Mouse (Mus musculus): ENCODE data around the gene Mlph.

Gene Mlph

GRCm38 (mm10) chr1:90914948-90915569 lies at the start of gene Mlph:
Gene Mlph (plus strand): TSS chr1:90915085.
- DNase-seq (ENCODE audit: extremely low spot score, low read depth, low spot score), result no peak

GRCm38 (mm10) chr1:90866734-90867133 lies 48.2 kb upstream of the Mlph start:
- DNase-seq (ENCODE audit: extremely low spot score, low read depth, low spot score), result no peak

- no peak for DNase-seq (ENCODE audit: extremely low spot score, low read depth, low spot score)
Measured at GRCm38 (mm10) chr1:90870581-90870980, 44.3 kb upstream of the Mlph start.

- no peak for DNase-seq (ENCODE audit: extremely low spot score, low read depth, low spot score)
Measured at GRCm38 (mm10) chr1:90875371-90875770, 39.5 kb upstream of the Mlph start.

- no peak for DNase-seq (ENCODE audit: extremely low spot score, low read depth, low spot score)
Measured at GRCm38 (mm10) chr1:90875961-90876360, 38.9 kb upstream of the Mlph start.

GRCm38 (mm10) chr1:90876486-90877270 lies 38.2 kb upstream of the Mlph start:
- DNase-seq (ENCODE audit: extremely low spot score, low read depth, low spot score), result no peak

GRCm38 (mm10) chr1:90885771-90886460 lies 29.0 kb upstream of the Mlph start:
- no peak for DNase-seq (ENCODE audit: extremely low spot score, low read depth, low spot score)

GRCm38 (mm10) chr1:90894521-90894920 lies 20.4 kb upstream of the Mlph start:
- no peak for DNase-seq (ENCODE audit: extremely low spot score, low read depth, low spot score)

GRCm38 (mm10) chr1:90895004-90895403 lies 19.9 kb upstream of the Mlph start:
- DNase-seq (ENCODE audit: extremely low spot score, low read depth, low spot score), result no peak

GRCm38 (mm10) chr1:90896281-90896680 lies 18.6 kb upstream of the Mlph start:
- DNase-seq (ENCODE audit: extremely low spot score, low read depth, low spot score), result no peak

GRCm38 (mm10) chr1:90896741-90897361 lies 18.0 kb upstream of the Mlph start:
- DNase-seq (ENCODE audit: extremely low spot score, low read depth, low spot score), result no peak

- no peak for DNase-seq (ENCODE audit: extremely low spot score, low read depth, low spot score)
Measured at GRCm38 (mm10) chr1:90898012-90898411, 16.9 kb upstream of the Mlph start.

GRCm38 (mm10) chr1:90899816-90900215 lies 15.1 kb upstream of the Mlph start:
- DNase-seq (ENCODE audit: extremely low spot score, low read depth, low spot score), result no peak

- DNase-seq (ENCODE audit: extremely low spot score, low read depth, low spot score), result no peak
Measured at GRCm38 (mm10) chr1:90900406-90900805, 14.5 kb upstream of the Mlph start.

- no peak for DNase-seq (ENCODE audit: extremely low spot score, low read depth, low spot score)
Measured at GRCm38 (mm10) chr1:90901246-90901645, 13.6 kb upstream of the Mlph start.

GRCm38 (mm10) chr1:90901681-90902208 lies 13.1 kb upstream of the Mlph start:
- no peak for DNase-seq (ENCODE audit: extremely low spot score, low read depth, low spot score)

- no peak for DNase-seq (ENCODE audit: extremely low spot score, low read depth, low spot score)
Measured at GRCm38 (mm10) chr1:90902751-90903150, 12.1 kb upstream of the Mlph start.

GRCm38 (mm10) chr1:90903211-90903945 lies 11.5 kb upstream of the Mlph start:
- DNase-seq (ENCODE audit: extremely low spot score, low read depth, low spot score), result no peak

- no peak for DNase-seq (ENCODE audit: extremely low spot score, low read depth, low spot score)
Measured at GRCm38 (mm10) chr1:90903971-90904458, 10.9 kb upstream of the Mlph start.

GRCm38 (mm10) chr1:90904729-90905404 lies 10.0 kb upstream of the Mlph start:
- no peak for DNase-seq (ENCODE audit: extremely low spot score, low read depth, low spot score)
